Mouse (Mus musculus) liver, embryonic 14.5 days (tissue): ENCODE results near the gene Zgpat.

ENCODE experiments used
- CTCF ChIP-seq: IDR thresholded peaks from 2 replicates; pipeline ENCODE4 v1.5.1; 2016; ENCODE audit warnings: antibody characterized with exemption, low read depth, control low read depth
- EP300 ChIP-seq: IDR thresholded peaks from 2 replicates; pipeline ENCODE4 v1.6.1; 2016; ENCODE audit warnings: antibody characterized with exemption, low read depth

DNA sequence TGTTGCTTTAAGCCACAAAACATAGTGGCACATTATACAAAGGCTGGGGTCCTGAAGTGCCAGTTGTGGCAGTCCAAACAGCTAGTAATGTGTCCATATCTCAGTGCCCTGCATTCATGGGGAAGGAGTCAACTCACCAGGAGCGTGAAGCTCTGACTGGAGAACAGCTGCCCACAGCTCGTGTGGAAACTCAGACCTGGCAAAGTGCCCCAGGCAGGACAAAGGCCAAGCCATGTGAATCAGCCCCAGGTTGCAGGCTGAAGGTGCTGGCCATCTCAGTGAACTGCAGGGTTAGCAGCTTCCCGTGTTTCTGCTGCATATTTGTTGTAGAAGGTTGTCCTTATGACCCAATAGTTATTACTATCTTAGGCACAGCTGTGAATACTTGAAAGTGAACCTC, 51.2 kb downstream of the Zgpat start:
- TF ChIP-seq CTCF (no peak), EP300 (no peak)
